Mouse (Mus musculus) gastrocnemius, adult 18-20 months (tissue): ENCODE data around the gene Bdnf. TPM values are rescaled to one million over a fixed set of nuclear protein-coding genes. Genes with fewer than 3 reads are reported as not detected.

Experiments
- DNase-seq: peaks from one replicate; pipeline ENCODE4 v3.0.0; 2021; ENCODE audit warnings: low spot score
- long read RNA-seq, 2 experiments: library from polyadenylated mRNA; stranded (forward); transcript quantifications; one replicate each; pipeline ENCODE4 v2.0.0; 2021
- total RNA-seq, 2 experiments: library from RNA; stranded (reverse); gene quantifications; 2 replicates each; pipeline ENCODE4 v1.2.3; 2021

Gene Bdnf
- under 1 TPM; 0.25 to 0.33 TPM for total RNA-seq
- long read RNA-seq, experiment 1 = 0 reads
- long read RNA-seq, experiment 2 = 0 reads

GRCm38 (mm10) chr2:109674532-109674931 lies at the start of gene Bdnf:
Gene Bdnf, plus strand, starts transcription at chr2:109674700.
- no peak for DNase-seq

DNA sequence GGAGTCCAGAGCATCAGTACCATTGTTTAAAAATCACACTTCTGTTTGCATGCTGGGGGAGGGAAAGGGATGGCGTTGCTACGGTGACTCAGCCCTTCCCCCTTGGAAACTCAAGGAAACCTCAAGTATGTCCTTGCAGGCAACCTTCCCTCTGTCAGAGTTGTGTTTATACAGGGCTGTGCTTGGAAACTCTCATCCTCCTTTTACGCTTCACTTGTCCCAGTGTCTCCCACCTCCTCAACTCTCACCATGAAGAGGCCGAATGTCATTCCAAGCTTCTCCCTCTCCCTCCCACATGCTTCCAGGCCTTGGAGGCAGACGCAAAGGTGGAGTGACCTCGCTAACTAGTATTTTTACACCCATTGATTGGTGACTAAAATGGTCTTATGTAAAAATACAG lies 47.6 kb upstream of the Bdnf start:
- DNase-seq = no peak

DNA sequence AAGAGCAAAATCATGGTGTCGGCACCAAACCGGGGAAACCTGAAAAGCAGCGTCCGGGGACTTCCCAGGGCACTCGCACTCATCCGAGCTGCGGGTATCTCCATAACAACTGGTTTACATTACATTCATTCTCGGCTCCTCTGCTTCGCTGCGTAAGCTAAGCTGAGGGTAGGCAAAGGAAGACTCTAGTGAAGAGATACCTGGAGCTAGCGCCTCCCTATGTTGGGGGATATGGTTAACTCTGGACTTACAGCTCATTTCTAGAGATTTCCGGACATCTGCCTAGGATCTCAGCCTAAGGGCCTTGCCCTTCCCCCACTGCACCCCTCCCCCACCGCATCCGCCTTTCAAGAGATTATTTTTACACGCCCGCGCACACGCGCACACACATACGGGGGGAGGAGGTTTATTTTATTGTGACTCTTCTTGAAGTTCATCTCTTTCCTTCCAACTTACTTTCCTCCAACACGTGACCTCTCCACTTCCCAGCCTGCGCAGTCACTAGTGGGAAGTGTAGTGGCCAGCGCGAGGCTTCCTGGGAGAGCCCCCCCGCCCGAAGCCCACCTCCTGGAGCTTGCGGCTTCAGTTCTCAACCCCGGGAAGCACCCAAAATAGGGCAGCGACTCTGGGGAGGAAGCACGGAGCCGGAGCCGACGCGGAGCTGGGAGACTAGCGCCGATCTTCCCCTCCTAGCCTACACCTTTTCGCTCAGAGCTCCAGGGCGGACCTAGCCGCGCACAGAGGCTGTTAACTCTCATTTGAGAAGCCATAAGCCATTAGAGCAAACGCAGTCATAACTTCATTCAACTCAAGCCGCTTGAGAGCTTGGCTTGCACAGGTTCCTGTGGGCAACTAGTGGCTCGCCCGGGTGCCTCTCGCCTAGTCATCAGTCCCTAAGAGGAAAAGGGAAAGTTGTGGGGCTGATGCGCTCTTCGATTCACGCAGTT lies 718 bp upstream of the Bdnf start:
- DNase-seq = no peak

GRCm38 (mm10) chr2:109675051-109675450 lies 551 bp downstream of the Bdnf start:
- DNase-seq = no peak

GRCm38 (mm10) chr2:109675973-109676617 lies 1.6 kb downstream of the Bdnf start:
- DNase-seq = peak; percentile 12

DNA sequence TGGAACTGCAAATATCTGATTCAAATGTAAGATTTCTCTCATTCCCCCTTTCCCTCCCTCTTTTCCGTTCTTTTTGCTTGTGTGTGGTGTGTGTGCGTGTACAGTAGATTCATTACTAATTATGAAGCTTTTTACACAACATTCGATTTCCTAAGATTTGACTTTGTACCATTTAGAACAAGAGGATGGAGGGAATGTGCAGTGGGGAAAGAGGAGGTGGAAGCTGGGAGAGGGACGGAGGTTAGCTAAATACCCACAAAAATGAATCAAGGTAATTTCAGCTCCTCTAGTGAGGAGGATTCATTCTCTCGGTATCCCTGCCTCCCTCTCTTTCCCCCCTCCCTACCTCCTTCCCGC lies 2.1 kb downstream of the Bdnf start:
- DNase-seq = no peak

- DNase-seq = no peak
Observed at GRCm38 (mm10) chr2:109677221-109678089, 3.0 kb downstream of the Bdnf start.

DNA sequence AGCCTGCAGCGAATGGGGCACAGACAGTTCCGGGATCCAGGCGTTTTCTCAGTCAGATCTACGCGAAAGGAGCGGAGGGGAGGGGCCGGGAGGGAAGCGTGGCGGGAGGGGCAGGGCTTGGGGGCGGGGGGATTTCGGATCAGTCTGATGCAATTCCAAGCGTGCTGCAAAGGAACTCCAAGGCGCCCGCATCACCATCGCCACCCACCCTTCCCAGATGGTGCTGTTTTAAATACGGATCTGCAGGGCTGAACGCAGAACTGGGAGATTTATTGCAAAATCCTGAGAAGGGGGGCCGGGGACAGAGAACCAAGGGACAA lies 3.5 kb downstream of the Bdnf start:
- no peak for DNase-seq

GRCm38 (mm10) chr2:109678454-109678853 lies 4.0 kb downstream of the Bdnf start:
- no peak for DNase-seq

GRCm38 (mm10) chr2:109679446-109679845 lies 4.9 kb downstream of the Bdnf start:
- DNase-seq = no peak

DNA sequence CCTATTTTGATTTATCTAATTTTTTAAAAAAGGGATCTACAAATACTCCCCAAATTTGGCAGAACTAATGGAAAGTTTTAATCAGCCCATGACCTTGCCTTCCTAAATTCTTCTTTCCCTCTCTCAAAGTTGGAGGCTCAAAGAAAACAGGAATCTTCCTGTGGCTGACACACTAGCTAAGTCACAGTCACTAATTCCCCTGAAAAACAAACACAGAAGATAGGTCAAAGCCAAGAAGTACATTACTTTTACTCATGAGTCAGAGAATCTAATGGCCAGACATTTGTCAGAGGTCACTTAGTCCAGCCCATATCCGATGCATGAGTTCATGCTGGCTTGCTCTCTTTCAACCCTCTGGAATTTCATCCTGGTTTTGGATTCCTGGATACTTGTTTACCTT lies 6.6 kb downstream of the Bdnf start:
- DNase-seq = no peak

DNA sequence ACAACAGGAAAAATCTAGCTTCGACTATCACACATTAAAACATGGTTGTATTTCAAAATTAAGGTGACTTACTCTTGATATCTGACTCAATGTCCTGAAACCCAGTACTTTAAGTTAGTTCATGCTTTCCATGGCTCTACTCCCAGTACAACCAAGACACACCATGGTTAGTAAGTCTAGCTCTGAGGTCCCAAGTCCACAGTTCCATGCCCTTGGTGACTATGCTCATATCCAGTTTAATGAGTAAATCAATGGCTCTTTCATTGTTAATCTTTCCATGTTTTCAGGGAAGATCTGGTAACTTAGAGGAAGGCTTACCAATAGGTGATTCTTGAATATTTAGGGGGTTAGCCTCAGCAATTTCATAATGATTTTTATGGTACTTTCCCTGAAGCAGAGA lies 14.2 kb downstream of the Bdnf start:
- DNase-seq = no peak

DNA sequence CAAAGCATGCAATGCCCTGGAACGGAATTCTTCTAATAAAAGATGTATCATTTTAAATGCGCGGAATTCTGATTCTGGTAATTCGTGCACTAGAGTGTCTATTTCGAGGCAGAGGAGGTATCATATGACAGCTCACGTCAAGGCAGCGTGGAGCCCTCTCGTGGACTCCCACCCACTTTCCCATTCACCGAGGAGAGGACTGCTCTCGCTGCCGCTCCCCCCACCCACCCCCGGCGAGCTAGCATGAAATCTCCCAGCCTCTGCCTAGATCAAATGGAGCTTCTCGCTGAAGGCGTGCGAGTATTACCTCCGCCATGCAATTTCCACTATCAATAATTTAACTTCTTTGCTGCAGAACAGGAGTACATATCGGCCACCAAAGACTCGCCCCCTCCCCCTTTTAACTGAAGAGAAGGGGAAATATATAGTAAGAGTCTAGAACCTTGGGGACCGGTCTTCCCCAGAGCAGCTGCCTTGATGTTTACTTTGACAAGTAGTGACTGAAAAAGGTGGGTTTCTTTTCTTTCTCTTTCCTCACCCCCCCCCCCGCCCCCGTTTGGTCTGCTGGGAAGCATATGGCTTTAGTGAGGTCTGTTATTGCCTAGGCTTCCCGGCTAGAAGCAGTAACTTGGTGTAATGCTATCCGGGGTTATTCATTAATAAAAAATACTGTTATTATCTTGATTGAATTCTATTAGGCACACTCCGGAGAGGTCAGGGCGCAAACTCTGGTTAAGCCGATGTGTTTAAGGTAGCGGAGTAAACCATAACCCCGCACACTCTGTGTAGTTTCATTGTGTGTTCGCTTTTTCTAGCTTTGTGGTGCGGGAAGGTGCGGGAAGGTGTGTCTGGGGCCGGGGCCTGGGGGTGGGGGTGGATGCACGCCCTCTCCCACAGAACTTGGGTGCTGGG lies 18.0 kb downstream of the Bdnf start:
- DNase-seq = no peak

DNA sequence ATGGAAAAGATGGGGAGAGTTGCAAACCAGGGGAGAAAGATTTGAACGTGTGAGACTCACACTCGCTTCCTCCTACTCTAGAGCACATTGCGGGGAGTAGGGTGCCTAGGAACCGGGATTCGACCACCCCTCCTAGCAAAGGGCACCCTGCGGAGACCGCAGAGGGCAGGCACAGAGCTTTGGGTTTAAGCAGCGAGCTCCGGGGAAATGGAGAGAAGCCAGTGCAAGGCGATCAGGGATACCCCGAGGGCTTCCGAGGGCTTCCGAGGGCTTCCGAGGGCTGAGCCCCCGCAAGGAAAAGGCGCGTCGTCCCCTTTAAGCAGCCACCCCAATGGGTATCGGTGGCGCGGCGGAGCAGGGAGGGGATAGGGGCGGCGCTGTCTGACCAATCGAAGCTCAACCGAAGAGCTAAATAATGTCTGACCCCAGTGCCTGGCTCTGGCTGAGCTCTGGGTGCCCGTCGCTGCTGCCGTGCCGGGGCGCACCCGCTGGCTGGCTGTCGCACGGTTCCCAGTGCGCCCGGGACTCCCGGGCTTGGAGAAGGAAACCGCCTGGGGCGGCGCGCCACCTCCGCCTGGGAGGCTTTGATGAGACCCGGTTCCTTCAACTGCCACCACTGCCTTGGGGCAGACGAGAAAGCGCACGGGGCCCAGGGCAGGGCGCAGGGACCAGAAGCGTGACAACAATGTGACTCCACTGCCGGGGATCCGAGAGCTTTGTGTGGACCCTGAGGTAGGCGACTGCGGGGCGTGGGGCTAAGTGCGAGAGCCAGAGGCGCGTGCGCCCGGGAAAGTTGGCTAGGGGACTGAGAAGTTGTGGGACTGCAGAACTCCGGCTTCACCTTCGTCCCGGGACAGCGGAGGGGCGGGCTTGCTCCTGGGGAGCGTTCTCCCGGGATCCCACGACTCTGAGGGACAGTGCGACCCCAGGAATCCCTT lies 18.9 kb downstream of the Bdnf start:
- DNase-seq = peak; percentile 4

DNA sequence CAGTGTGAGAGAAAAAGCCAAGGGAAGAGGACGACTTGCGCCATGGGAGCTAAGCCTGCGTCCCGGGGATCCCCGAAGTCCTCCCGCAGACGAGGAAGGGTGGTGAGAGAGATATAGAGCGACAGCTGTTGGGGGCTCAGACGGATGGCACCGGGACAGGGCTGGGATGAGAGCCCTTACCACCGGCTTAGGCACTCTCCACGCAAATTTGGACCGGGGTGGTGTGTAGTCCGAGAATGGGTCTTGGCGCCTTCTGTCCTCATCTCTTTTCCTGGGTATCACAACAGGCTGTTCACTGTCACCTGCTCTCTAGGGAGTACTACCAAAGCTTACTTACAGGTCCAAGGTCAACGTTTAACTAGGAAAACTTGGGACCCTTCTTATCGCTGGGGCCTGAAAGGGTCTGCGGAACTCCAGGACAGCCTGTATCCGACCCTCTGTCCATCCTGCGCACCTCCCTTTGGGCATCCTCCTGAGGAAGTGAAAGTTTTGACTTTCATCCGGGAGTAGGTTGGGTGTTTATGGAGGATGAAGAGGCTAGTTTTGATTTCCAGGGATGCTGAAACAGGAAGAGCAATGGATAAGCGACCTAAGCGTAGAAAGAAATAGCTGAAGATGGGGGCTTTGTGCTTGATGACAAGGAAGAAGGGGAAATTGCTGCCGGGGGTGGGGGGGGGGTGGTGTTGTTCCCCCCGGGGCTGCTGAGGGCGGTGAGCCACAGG lies 19.8 kb downstream of the Bdnf start:
- DNase-seq = no peak

GRCm38 (mm10) chr2:109694838-109695225 lies 20.3 kb downstream of the Bdnf start:
- DNase-seq = peak; percentile 47

DNA sequence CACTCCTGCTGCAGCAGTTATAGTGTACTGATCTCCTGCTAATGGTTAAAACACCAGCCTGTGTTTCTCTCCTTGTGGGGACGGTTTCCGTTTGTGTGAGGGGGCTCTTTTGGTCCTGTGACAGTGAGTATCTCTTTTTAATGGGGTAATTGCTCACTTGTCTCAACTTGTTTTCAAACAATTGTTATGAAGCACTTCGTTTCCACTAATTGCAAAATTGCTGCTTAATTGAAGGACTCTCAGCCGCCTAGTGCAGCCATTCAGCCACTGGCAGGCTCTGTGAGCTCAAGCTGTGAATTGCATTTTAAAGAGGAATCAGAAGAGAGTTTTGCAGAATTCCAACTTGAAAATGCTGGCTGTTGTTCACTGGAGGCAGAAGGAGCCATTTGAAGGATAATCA lies 22.7 kb downstream of the Bdnf start:
- DNase-seq = no peak

- DNase-seq = no peak
Observed at GRCm38 (mm10) chr2:109700291-109700690, 25.8 kb downstream of the Bdnf start.

DNA sequence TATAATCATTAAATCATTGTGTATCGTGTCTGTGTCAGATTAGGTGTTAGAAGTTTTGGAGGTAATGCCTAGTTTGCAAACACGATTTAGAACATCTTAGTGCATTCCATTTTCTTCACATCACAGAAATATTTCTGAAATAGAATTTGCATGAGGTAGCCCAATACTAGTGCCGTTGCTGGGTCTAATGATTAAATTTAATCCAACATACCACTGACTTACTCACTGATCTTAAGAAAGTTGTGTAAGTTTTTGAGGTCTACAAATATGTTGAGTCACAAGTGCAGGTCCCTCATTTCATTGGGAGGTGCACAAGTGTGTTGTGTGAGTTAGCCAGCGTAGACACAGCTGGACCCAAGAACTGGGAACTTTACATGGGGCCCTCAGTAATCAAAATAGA lies 29.1 kb downstream of the Bdnf start:
- no peak for DNase-seq
